Mouse (Mus musculus) adrenal gland, adult (tissue): ENCODE measurements at regions not wholly inside any gene's neighbourhood (a gene's known extent, or its start where the extent isn't known, plus 50 kb on each side); places are given as distances from the start of the nearest gene placed in this dataset.

Experiments
- DNase-seq, 2 experiments: peaks; one replicate each; pipeline ENCODE4 v3.0.0; 2022 to 2023; ENCODE audit warnings: low spot score in 1 of 2; ENCODE audit not compliant: inconsistent age in 2 of 2

GRCm38 (mm10) chr12:98337644-98338043 is 69.2 kb downstream of the Gpr65 start:
- DNase-seq: no peak

- no peak for DNase-seq
These were observed 71.1 kb downstream of the Gpr65 start for GRCm38 (mm10) chr12:98339536-98339935.

GRCm38 (mm10) chr12:98342158-98342557 is 73.7 kb downstream of the Gpr65 start:
- peak; percentile 5 to 41 for DNase-seq

GRCm38 (mm10) chr12:98343653-98344052 is 75.2 kb downstream of the Gpr65 start:
- DNase-seq: no peak

- DNase-seq: no peak
These were observed 78.6 kb downstream of the Gpr65 start for GRCm38 (mm10) chr12:98347056-98347455.

GRCm38 (mm10) chr12:98347550-98348318 is 79.3 kb downstream of the Gpr65 start:
- DNase-seq: peak; percentile 20 to 84

GRCm38 (mm10) chr12:98349864-98350643 is 81.6 kb downstream of the Gpr65 start:
- no peak for DNase-seq

- no peak for DNase-seq
These were observed 84.0 kb downstream of the Gpr65 start for GRCm38 (mm10) chr12:98352401-98352800.

- no peak for DNase-seq
These were observed 86.1 kb downstream of the Gpr65 start for GRCm38 (mm10) chr12:98354545-98354944.

- DNase-seq: no peak
These were observed 99.1 kb downstream of the Gpr65 start for GRCm38 (mm10) chr12:98367583-98367982.

- no peak for DNase-seq
These were observed 102.3 kb downstream of the Gpr65 start for GRCm38 (mm10) chr12:98370771-98371170.

- peak in 1 of 2 experiments; percentile 4 for DNase-seq
These were observed 106.9 kb downstream of the Gpr65 start for GRCm38 (mm10) chr12:98375214-98375910.
